ENCODE assay signal across 24 mouse cellular contexts in the genomic region with DNA sequence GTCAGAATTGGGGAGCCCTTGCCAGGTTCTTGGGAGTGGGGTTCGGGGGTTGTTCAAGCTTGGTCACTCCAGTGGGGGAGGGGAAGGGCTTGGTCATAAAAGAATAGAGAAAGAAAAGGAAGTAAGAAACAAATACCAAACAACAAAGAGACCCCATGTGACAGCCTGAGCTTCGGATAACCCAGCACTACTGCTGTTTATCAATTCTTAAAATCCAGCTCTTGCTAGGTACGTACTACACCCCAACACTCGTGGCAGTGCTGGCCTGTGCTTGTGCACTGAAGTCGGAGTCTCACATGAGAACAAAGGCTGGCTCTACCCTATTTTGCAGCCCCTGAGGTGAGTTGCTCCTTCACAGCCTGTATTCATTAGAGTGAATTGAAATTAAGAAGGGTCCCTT.
DNase-seq lines count a peak whose midpoint lies in the region; ATAC-seq lines count a peak whose summit lies in the region.
"Had no signal": no experiment of that assay in that cellular context is flagged by ENCODE, and none has a peak within 500 bp of the region (broad histone marks: within the 10 kb centered on the region; RNA-seq: fewer than 3 reads in every experiment).

No protein-coding gene starts in this region.

- H3K36me3 ChIP-seq in hindbrain, embryonic 10.5 days: no peaks in the 10 kb centered on the region
- H3K36me3 ChIP-seq in hindbrain, embryonic 13.5 days: no peaks in the 10 kb centered on the region
- H3K36me3 ChIP-seq in neural tube, embryonic 14.5 days (ENCODE audit: control insufficient read depth, insufficient read depth, low read length): no peaks in the 10 kb centered on the region
- H3K36me3 ChIP-seq in limb, embryonic 12.5 days: no peaks in the 10 kb centered on the region
- H3K36me3 ChIP-seq: G1E; limb, embryonic 15.5 days; lung, embryonic 15.5 days; neural tube, embryonic 12.5 days had no signal

- peak overlapping the region; percentile 46 for H3K27ac ChIP-seq in hindbrain, embryonic 10.5 days
- H3K27ac ChIP-seq in hindbrain, embryonic 13.5 days: no peak overlapping the region; the same call in 1 of the 2 replicates
- no peak overlapping the region for H3K27ac ChIP-seq in neural tube, embryonic 14.5 days (ENCODE audit: low read depth, low read length)
- H3K27ac ChIP-seq in limb, embryonic 12.5 days: peak overlapping the region; percentile 32; the same call in 1 of the 2 replicates
- H3K27ac ChIP-seq: forebrain, embryonic 13.5 days; gastrocnemius, adult 2 months; limb, embryonic 15.5 days; liver, embryonic 14.5 days; lung, embryonic 15.5 days; neural tube, embryonic 12.5 days had no signal

- H3K9ac ChIP-seq in hindbrain, embryonic 13.5 days: no peak overlapping the region
- no peak overlapping the region for H3K9ac ChIP-seq in neural tube, embryonic 14.5 days (replicated peaks; ENCODE audit: low read depth, low read length)
- H3K9ac ChIP-seq in limb, embryonic 12.5 days (replicated peaks): no peak overlapping the region
- H3K9ac ChIP-seq: forebrain, embryonic 13.5 days; limb, embryonic 15.5 days; liver, embryonic 14.5 days; lung, embryonic 15.5 days; neural tube, embryonic 12.5 days had no signal

- no peak overlapping the region for H3K4me2 ChIP-seq in hindbrain, embryonic 13.5 days
- no peak overlapping the region for H3K4me2 ChIP-seq in neural tube, embryonic 14.5 days (ENCODE audit: low read depth, low read length)
- no peak overlapping the region for H3K4me2 ChIP-seq in limb, embryonic 12.5 days
- H3K4me2 ChIP-seq: forebrain, embryonic 13.5 days; limb, embryonic 15.5 days; lung, embryonic 15.5 days; neural tube, embryonic 12.5 days had no signal

- no peaks in the 10 kb centered on the region for H3K9me3 ChIP-seq in hindbrain, embryonic 10.5 days
- no peaks in the 10 kb centered on the region for H3K9me3 ChIP-seq in hindbrain, embryonic 13.5 days
- no peaks in the 10 kb centered on the region for H3K9me3 ChIP-seq in neural tube, embryonic 14.5 days (ENCODE audit: control insufficient read depth, low read length)
- no peaks in the 10 kb centered on the region for H3K9me3 ChIP-seq in limb, embryonic 12.5 days
- H3K9me3 ChIP-seq: forebrain, embryonic 13.5 days; G1E; limb, embryonic 15.5 days; lung, embryonic 15.5 days; neural tube, embryonic 12.5 days had no signal

- H3K4me3 ChIP-seq in hindbrain, embryonic 10.5 days: no peak overlapping the region
- H3K4me3 ChIP-seq in hindbrain, embryonic 13.5 days: no peak overlapping the region
- H3K4me3 ChIP-seq in neural tube, embryonic 14.5 days (ENCODE audit: low read depth, low read length): no peak overlapping the region
- no peak overlapping the region for H3K4me3 ChIP-seq in limb, embryonic 12.5 days (replicated peaks)
- H3K4me3 ChIP-seq: forebrain, embryonic 13.5 days; gastrocnemius, adult 2 months; limb, embryonic 15.5 days; lung, embryonic 15.5 days; neural tube, embryonic 12.5 days had no signal

- no peak for ATAC-seq in hindbrain, embryonic 13.5 days (ENCODE audit: low FRiP score)
- peak; percentile 41; the same call in 1 of the 2 replicates for ATAC-seq in neural tube, embryonic 14.5 days (ENCODE audit: low read depth)
- no peak for ATAC-seq in limb, embryonic 12.5 days (ENCODE audit: insufficient number of reproducible peaks, insufficient read depth, low FRiP score, low TSS enrichment, low read depth)
- ATAC-seq in erythroid progenitor cell, adult 5-6 weeks (replicated peaks; ENCODE audit: low FRiP score, poor library complexity, severe bottlenecking): no peak
- ATAC-seq: forebrain, embryonic 13.5 days had no signal

- WGBS in hindbrain, embryonic 10.5 days: 41% methylated on average over 5 of the region's 5 CpGs
- WGBS in hindbrain, embryonic 13.5 days: 34% methylated on average over 5 of the region's 5 CpGs
- 31% methylated on average over 5 of the region's 5 CpGs for WGBS in neural tube, embryonic 14.5 days
- 49% methylated on average over 5 of the region's 5 CpGs for WGBS in limb, embryonic 12.5 days

- peaks cover 24% of the 10 kb centered on the region for H3K4me1 ChIP-seq in hindbrain, embryonic 10.5 days (replicated peaks)
- H3K4me1 ChIP-seq in hindbrain, embryonic 13.5 days (replicated peaks): peaks cover 19% of the 10 kb centered on the region; the same call in 1 of the 2 replicates
- H3K4me1 ChIP-seq in neural tube, embryonic 14.5 days (ENCODE audit: control insufficient read depth, insufficient read depth, low read length): peaks cover 8% of the 10 kb centered on the region; the same call in 1 of the 2 replicates
- peaks cover 22% of the 10 kb centered on the region for H3K4me1 ChIP-seq in limb, embryonic 12.5 days (replicated peaks)

- intact Hi-C loops in heart, postnatal 25 days (cut with DNase I): no loop called here

- H3K27me3 ChIP-seq in hindbrain, embryonic 10.5 days (ENCODE audit: insufficient read depth, poor library complexity, severe bottlenecking): peaks cover 50% of the 10 kb centered on the region
- peaks cover 21% of the 10 kb centered on the region; the same call in 1 of the 2 replicates for H3K27me3 ChIP-seq in hindbrain, embryonic 13.5 days
- H3K27me3 ChIP-seq in neural tube, embryonic 14.5 days (ENCODE audit: control insufficient read depth, insufficient read depth, low read length): no peaks in the 10 kb centered on the region
- no peaks in the 10 kb centered on the region for H3K27me3 ChIP-seq in limb, embryonic 12.5 days
- H3K27me3 ChIP-seq: CH12.LX; forebrain, embryonic 13.5 days; limb, embryonic 15.5 days; lung, embryonic 15.5 days; megakaryocyte, embryonic 14.5 days had no signal

- DNase-seq in hindbrain, embryonic 10.5 days (ENCODE audit: low spot score): no peak
- DNase-seq in neural tube, embryonic 10.5 days (ENCODE audit: extremely low spot score, low spot score): no peak
- no peak for DNase-seq in heart, postnatal 25 days (ENCODE audit: low spot score)
- DNase-seq: adrenal gland, postnatal 10 days; B cell, adult 2 months; cerebellum, adult 2 months; gastrocnemius, adult 2 months; kidney, adult 9 months; kidney, postnatal 14 days; lung, postnatal 36 days; right cerebral cortex, postnatal 4 days; thymus, postnatal 25 days had no signal

Comparison
In these comparisons a context has a peak if more than half of its experiments do, and no peak if none do; other contexts are left out.
1. H3K27ac ChIP-seq: peak in hindbrain, embryonic 10.5 days (single experiment) and limb, embryonic 12.5 days (single experiment); none in hindbrain, embryonic 13.5 days (single experiment) and neural tube, embryonic 14.5 days (single experiment).